Mouse (Mus musculus) midbrain, embryonic 14.5 days (tissue): ENCODE results near the gene Vstm5. TPM values are rescaled to one million over a fixed set of nuclear protein-coding genes. Genes with fewer than 3 reads are reported as not detected.
"Not testable (repeated sequence)": the region's sequence is repeated elsewhere in the genome, so short reads cannot be mapped to it uniquely, and the experiment has no call there.

Source experiments
- ATAC-seq: fragments of 200-750 bp; cut with Nextera tagmentation; 2 replicates; pipeline ENCODE4 v1.8.0; 2017; ENCODE audit warnings: moderate number of reproducible peaks, moderate library complexity; ENCODE audit not compliant: low FRiP score, low TSS enrichment
- DNase-seq: peaks from one replicate; pipeline ENCODE4 v3.0.0-alpha.2; 2015
- H3K27ac ChIP-seq: fragments of 300-500 bp; sonication (generic); replicated peaks from 2 replicates; pipeline ENCODE4 v1.5.1; 2014; ENCODE audit warnings: mild to moderate bottlenecking, low read depth, low read length, moderate library complexity
- H3K27me3 ChIP-seq: fragments of 300-500 bp; sonication (generic); 2 replicates; pipeline ENCODE4 v1.6.1; 2014; ENCODE audit warnings: low read length, control low read depth, mixed read lengths; ENCODE audit not compliant: control insufficient read depth, insufficient read depth
- H3K36me3 ChIP-seq: fragments of 300-500 bp; sonication (generic); 2 replicates; pipeline ENCODE4 v1.6.1; 2014; ENCODE audit warnings: low read length, control low read depth; ENCODE audit not compliant: control insufficient read depth, insufficient read depth
- H3K4me1 ChIP-seq: fragments of 300-500 bp; sonication (generic); 2 replicates; pipeline ENCODE4 v1.6.1; 2014; ENCODE audit warnings: mild to moderate bottlenecking, antibody characterized with exemption, low read length, control low read depth; ENCODE audit not compliant: control insufficient read depth, insufficient read depth
- H3K4me2 ChIP-seq: fragments of 300-500 bp; sonication (generic); 2 replicates; pipeline ENCODE4 v1.6.1; 2014; ENCODE audit warnings: mild to moderate bottlenecking, low read length, moderate library complexity
- H3K4me3 ChIP-seq: fragments of 300-500 bp; sonication (generic); replicated peaks from 2 replicates; pipeline ENCODE4 v1.5.1; 2014; ENCODE audit warnings: low read depth, low read length
- H3K9ac ChIP-seq: fragments of 300-500 bp; sonication (generic); replicated peaks from 2 replicates; pipeline ENCODE4 v1.6.1; 2014; ENCODE audit warnings: mild to moderate bottlenecking, low read length, moderate library complexity
- H3K9me3 ChIP-seq: fragments of 300-500 bp; sonication (generic); 2 replicates; pipeline ENCODE4 v1.6.1; 2016; ENCODE audit warnings: low read length, control low read depth, mixed read lengths; ENCODE audit not compliant: control insufficient read depth
- WGBS: fragments of 180-500 bp; shearing (Covaris S2); extraction: QIAGEN DNeasy Blood & Tissue Kit; methylation state at CpG from one replicate; pipeline ENCODE4 v1.1.7; 2014; 5-methylcytosine and 5-hydroxymethylcytosine counted together
- polyA plus RNA-seq: library from polyadenylated mRNA; unstranded; fragments of >200 nt; fragmentation: Nextera tagmentation; extraction: Ambion mirVana; gene quantifications from 2 replicates; pipeline ENCODE4 v1.2.1, GENCODE M21; 2014

The Vstm5 gene
- 19.8 and 21.6 TPM in 2 replicates for polyA plus RNA-seq

GRCm38 (mm10) chr9:15239042-15239925 lies at the start of gene Vstm5:
Gene Vstm5, plus strand, starts transcription at chr9:15239045.
- peak; percentile 82 for DNase-seq
- H3K4me3 ChIP-seq, result peak within 1 kb of the TSS; percentile 51
- ATAC-seq, result peak; percentile 88
- H3K9ac ChIP-seq, result peak within 1 kb of the TSS; percentile 80
- H3K4me2 ChIP-seq, result peak within 1 kb of the TSS; percentile 74
- H3K4me1 ChIP-seq, result 0 out of 2 replicates have a peak, but pooled peaks cover 8% of the 10 kb centered on the region
- no peaks in the 10 kb centered on the region for H3K36me3 ChIP-seq
- no peaks in the 10 kb centered on the region for H3K9me3 ChIP-seq
- peak within 1 kb of the TSS; percentile 76 for H3K27ac ChIP-seq
- H3K27me3 ChIP-seq, result no peaks in the 10 kb centered on the region
- WGBS, result 5% methylated on average over 35 of the region's 35 CpGs

DNA sequence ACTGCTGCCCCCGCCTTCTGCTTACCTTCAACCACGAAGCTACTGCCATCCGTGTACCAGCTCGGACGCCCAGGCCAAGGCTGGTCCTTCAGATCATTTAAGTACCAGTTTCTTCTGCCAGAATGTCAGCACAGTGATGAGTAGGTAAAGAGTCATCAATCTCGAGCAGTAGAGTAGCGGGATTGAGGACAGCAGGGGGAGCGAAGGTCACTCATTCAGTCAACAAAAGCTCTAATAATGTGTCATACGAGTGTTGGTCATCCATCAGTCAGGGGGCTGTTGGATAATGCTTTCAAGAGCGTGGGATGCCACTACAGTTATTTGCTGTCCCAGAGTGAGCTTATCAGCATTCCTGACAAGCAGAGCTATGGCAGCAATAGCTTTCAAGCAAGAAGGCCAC lies 44.0 kb upstream of the Vstm5 start:
- H3K27me3 ChIP-seq, H3K27ac ChIP-seq, H3K9me3 ChIP-seq, H3K4me2 ChIP-seq, H3K4me3 ChIP-seq, H3K4me1 ChIP-seq, DNase-seq, H3K36me3 ChIP-seq, H3K9ac ChIP-seq, ATAC-seq: not testable (repeated sequence)
- whole genome bisulfite sequencing, result 87% methylated on average over 10 of the region's 10 CpGs

DNA sequence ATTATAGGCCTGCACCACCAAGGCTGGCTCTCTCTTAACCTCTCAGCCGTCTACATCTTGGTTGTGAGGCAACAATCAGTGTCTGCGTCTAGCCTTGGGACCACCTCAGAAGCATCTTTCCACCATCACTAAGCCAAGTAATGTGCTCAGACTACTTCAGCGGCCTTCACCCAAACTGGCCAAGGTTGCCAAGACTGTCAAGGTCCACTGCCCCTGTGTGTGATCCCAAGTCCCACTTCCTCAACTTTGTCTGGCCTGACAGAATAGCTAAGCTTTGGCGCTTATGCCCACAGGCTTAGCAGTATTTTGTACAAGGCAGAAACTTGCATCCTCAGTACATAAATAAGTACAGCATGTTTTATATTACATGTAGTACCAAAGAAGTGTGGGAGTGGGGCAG lies 32.2 kb upstream of the Vstm5 start:
- Histone ChIP-seq H3K27me3 (no peaks in the 10 kb centered on the region), H3K4me1 (no peaks in the 10 kb centered on the region), H3K9ac (no peak overlapping the region), H3K4me2 (no peak overlapping the region), H3K4me3 (no peak overlapping the region), H3K9me3 (no peaks in the 10 kb centered on the region), H3K36me3 (no peaks in the 10 kb centered on the region), H3K27ac (no peak overlapping the region)
- no peak for DNase-seq
- ATAC-seq, result no peak
- 83% methylated on average over 4 of the region's 4 CpGs for WGBS

DNA sequence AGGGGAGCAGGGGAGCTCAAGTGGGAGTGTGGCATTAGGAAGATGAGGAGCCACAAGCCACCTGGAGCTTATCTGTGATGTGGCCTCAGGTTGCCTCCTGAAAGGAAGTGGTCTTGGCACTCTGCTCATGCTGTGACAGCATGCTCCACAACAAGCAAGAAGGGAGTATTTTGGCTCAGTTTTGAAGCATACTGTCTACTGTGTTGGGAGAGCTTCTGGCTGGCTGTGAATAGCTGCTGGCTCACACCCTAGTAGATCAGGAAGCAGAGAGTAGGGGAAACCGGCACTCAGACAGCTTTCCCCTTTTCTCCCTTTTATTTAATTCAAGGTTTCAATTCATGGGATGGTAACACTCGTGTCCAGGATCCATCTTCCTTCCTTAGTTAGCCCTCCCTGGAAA lies 29.5 kb upstream of the Vstm5 start:
- no peaks in the 10 kb centered on the region for H3K36me3 ChIP-seq
- H3K27me3 ChIP-seq, result no peaks in the 10 kb centered on the region
- no peak overlapping the region for H3K9ac ChIP-seq
- H3K27ac ChIP-seq, result no peak overlapping the region
- no peaks in the 10 kb centered on the region for H3K4me1 ChIP-seq
- 74% methylated on average over 2 of the region's 2 CpGs for WGBS
- DNase-seq, result no peak
- H3K4me2 ChIP-seq, result no peak overlapping the region
- H3K9me3 ChIP-seq, result no peaks in the 10 kb centered on the region
- ATAC-seq, result no peak
- H3K4me3 ChIP-seq, result no peak overlapping the region

GRCm38 (mm10) chr9:15211876-15212275 lies 27.0 kb upstream of the Vstm5 start:
- H3K4me3 ChIP-seq, result no peak overlapping the region
- H3K4me2 ChIP-seq, result no peak overlapping the region
- H3K9ac ChIP-seq, result no peak overlapping the region
- H3K27ac ChIP-seq, result no peak overlapping the region
- H3K27me3 ChIP-seq, result no peaks in the 10 kb centered on the region
- ATAC-seq (no peak), DNase-seq (peak; percentile 45)
- H3K4me1 ChIP-seq, result no peaks in the 10 kb centered on the region
- H3K36me3 ChIP-seq, result no peaks in the 10 kb centered on the region
- no peaks in the 10 kb centered on the region for H3K9me3 ChIP-seq
- WGBS, result 81% methylated on average over 3 of the region's 3 CpGs

- 85% methylated on average over 1 of the region's 1 CpGs for WGBS
- H3K9me3 ChIP-seq, result no peaks in the 10 kb centered on the region
- no peaks in the 10 kb centered on the region for H3K27me3 ChIP-seq
- H3K4me1 ChIP-seq, result no peaks in the 10 kb centered on the region
- no peaks in the 10 kb centered on the region for H3K36me3 ChIP-seq
- ATAC-seq (no peak), DNase-seq (no peak)
- H3K4me3 ChIP-seq, result no peak overlapping the region
- no peak overlapping the region for H3K4me2 ChIP-seq
- H3K27ac ChIP-seq, result no peak overlapping the region
- no peak overlapping the region for H3K9ac ChIP-seq
These were observed 25.1 kb upstream of the Vstm5 start for GRCm38 (mm10) chr9:15213695-15214094.

DNA sequence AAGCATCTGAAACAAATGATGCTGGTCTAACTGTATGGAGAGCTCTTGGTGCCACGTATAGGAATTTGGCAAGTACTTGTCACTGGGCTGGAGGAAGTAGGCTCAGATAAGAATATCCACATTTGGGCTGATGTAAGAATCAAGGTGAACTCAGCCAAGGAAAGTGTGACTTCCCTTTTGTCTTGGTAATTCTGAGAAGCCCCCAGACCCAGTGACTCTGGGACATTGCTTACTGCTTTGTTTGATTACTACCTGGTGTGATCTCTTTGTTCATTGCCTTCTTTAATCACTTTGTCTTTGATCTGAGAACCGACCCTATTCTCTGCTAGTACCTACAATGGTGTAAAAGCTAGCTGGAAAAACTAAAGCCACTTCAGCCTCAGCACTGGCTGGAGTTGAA lies 13.9 kb upstream of the Vstm5 start:
- no peak for DNase-seq
- Histone ChIP-seq H3K4me3 (no peak overlapping the region), H3K27me3 (no peaks in the 10 kb centered on the region), H3K27ac (no peak overlapping the region), H3K9me3 (no peaks in the 10 kb centered on the region), H3K36me3 (no peaks in the 10 kb centered on the region), H3K9ac (no peak overlapping the region), H3K4me2 (no peak overlapping the region), H3K4me1 (no peaks in the 10 kb centered on the region)
- WGBS, result 50% methylated on average over 2 of the region's 2 CpGs
- ATAC-seq, result no peak

- 94% methylated on average over 3 of the region's 3 CpGs for WGBS
- Histone ChIP-seq H3K27ac (no peak overlapping the region), H3K9ac (no peak overlapping the region), H3K4me1 (no peaks in the 10 kb centered on the region), H3K4me2 (no peak overlapping the region), H3K36me3 (no peaks in the 10 kb centered on the region), H3K4me3 (no peak overlapping the region), H3K27me3 (no peaks in the 10 kb centered on the region), H3K9me3 (no peaks in the 10 kb centered on the region)
- ATAC-seq (no peak), DNase-seq (no peak)
These were observed 6.4 kb upstream of the Vstm5 start for GRCm38 (mm10) chr9:15232445-15232844.

DNA sequence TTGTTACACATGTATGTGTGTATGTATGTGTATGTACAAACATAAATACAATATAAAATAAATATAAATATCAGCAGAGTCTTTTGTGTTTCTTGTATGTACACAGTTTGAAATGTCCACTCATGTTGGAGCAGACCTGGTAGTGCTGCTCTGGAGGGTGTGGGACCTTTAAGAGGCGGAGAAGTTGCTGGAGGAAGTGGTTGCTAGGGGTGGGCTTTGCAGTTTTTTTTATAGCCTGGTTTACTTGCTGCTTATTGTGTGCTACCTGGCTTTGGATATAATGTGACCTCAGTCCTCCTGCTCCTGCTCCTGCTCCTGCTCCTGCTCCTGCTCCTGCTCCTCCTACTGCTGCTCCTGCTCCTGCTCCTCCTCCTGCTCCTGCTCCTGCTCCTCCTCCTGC lies 5.2 kb upstream of the Vstm5 start:
- ATAC-seq (no peak), DNase-seq (no peak)
- Histone ChIP-seq H3K4me1 (0 out of 2 replicates have a peak, but pooled peaks cover 3% of the 10 kb centered on the region), H3K36me3 (no peaks in the 10 kb centered on the region), H3K9ac (no peak overlapping the region), H3K4me3 (no peak overlapping the region), H3K9me3 (no peaks in the 10 kb centered on the region), H3K27ac (no peak overlapping the region), H3K27me3 (no peaks in the 10 kb centered on the region), H3K4me2 (no peak overlapping the region)
- WGBS, result 92% methylated on average over 1 of the region's 1 CpGs
